7 mouse cellular contexts compared by ENCODE assay signal in genomic region chr13:111787857-111788619, GRCm38 (mm10). TPM values are rescaled to one million over a fixed set of nuclear protein-coding genes. Genes with fewer than 3 reads are reported as not detected.
DNase-seq lines count a peak whose midpoint lies in the region; ATAC-seq lines count a peak whose summit lies in the region.

No protein-coding gene starts in this region.

- 35% methylated on average over 18 of the region's 18 CpGs for WGBS in embryonic facial prominence, embryonic 11.5 days
- 39% methylated on average over 18 of the region's 18 CpGs for whole genome bisulfite sequencing in limb, embryonic 10.5 days
- whole genome bisulfite sequencing in midbrain, embryonic 11.5 days, result 40% methylated on average over 18 of the region's 18 CpGs

- H3K36me3 ChIP-seq in embryonic facial prominence, embryonic 11.5 days (replicated peaks; ENCODE audit: control insufficient read depth, insufficient read depth, low read depth, low read length), result no peaks in the 10 kb centered on the region
- H3K36me3 ChIP-seq in limb, embryonic 10.5 days, result no peaks in the 10 kb centered on the region
- no peaks in the 10 kb centered on the region for H3K36me3 ChIP-seq in midbrain, embryonic 11.5 days (ENCODE audit: control insufficient read depth, insufficient read depth, low read length)

- H3K4me1 ChIP-seq in embryonic facial prominence, embryonic 11.5 days (ENCODE audit: control insufficient read depth, insufficient read depth, low read length), result peaks cover 8% of the 10 kb centered on the region
- H3K4me1 ChIP-seq in limb, embryonic 10.5 days, result peaks cover 52% of the 10 kb centered on the region
- peaks cover 9% of the 10 kb centered on the region for H3K4me1 ChIP-seq in midbrain, embryonic 11.5 days (ENCODE audit: control insufficient read depth, insufficient read depth, low read length)

- H3K27ac ChIP-seq in embryonic facial prominence, embryonic 11.5 days (replicated peaks; ENCODE audit: low read depth, low read length), result no peak overlapping the region
- no peak overlapping the region for H3K27ac ChIP-seq in limb, embryonic 10.5 days
- no peak overlapping the region for H3K27ac ChIP-seq in midbrain, embryonic 11.5 days (ENCODE audit: low read depth, low read length)

- no peaks in the 10 kb centered on the region for H3K9me3 ChIP-seq in embryonic facial prominence, embryonic 11.5 days (replicated peaks; ENCODE audit: control insufficient read depth, low read length)
- H3K9me3 ChIP-seq in limb, embryonic 10.5 days (replicated peaks), result no peaks in the 10 kb centered on the region
- H3K9me3 ChIP-seq in midbrain, embryonic 11.5 days (ENCODE audit: control insufficient read depth, low read length), result no peaks in the 10 kb centered on the region

- no peaks in the 10 kb centered on the region for H3K27me3 ChIP-seq in embryonic facial prominence, embryonic 11.5 days (ENCODE audit: control insufficient read depth, insufficient read depth, low read length)
- H3K27me3 ChIP-seq in limb, embryonic 10.5 days (ENCODE audit: low read depth, poor library complexity, severe bottlenecking), result no peaks in the 10 kb centered on the region
- H3K27me3 ChIP-seq in midbrain, embryonic 11.5 days (ENCODE audit: control insufficient read depth, insufficient read depth, low read length), result no peaks in the 10 kb centered on the region

- 0 out of 2 replicates have a peak, but pooled peaks have one; percentile 11 for ATAC-seq in embryonic facial prominence, embryonic 11.5 days (replicated peaks; ENCODE audit: insufficient number of reproducible peaks, low FRiP score, low TSS enrichment, low read depth)
- peak; percentile 43 for ATAC-seq in midbrain, embryonic 11.5 days (ENCODE audit: low FRiP score)

- no peak overlapping the region for H3K4me3 ChIP-seq in embryonic facial prominence, embryonic 11.5 days (ENCODE audit: low read depth, low read length)
- no peak overlapping the region for H3K4me3 ChIP-seq in limb, embryonic 10.5 days
- no peak overlapping the region for H3K4me3 ChIP-seq in midbrain, embryonic 11.5 days (ENCODE audit: low read depth, low read length)

- peak; percentile 85 for DNase-seq in adrenal gland, postnatal 25 days
- DNase-seq in embryonic facial prominence, embryonic 11.5 days (ENCODE audit: low spot score), result peak; percentile 94
- peak; percentile 92 for DNase-seq in heart, adult 8-10 months (ENCODE audit: low spot score)
- peak; percentile 88 for DNase-seq in kidney, adult 18-20 months
- peak; percentile 84 for DNase-seq in limb, embryonic 10.5 days (ENCODE audit: low spot score)
- DNase-seq in midbrain, embryonic 11.5 days (ENCODE audit: low spot score, missing footprints), result peak; percentile 99
- peak; percentile 79 for DNase-seq in skeletal muscle tissue, adult 2 months (ENCODE audit: low read depth, low spot score)

- H3K4me2 ChIP-seq in embryonic facial prominence, embryonic 11.5 days (ENCODE audit: low read depth, low read length), result no peak overlapping the region
- no peak overlapping the region for H3K4me2 ChIP-seq in midbrain, embryonic 11.5 days

- H3K9ac ChIP-seq in embryonic facial prominence, embryonic 11.5 days (replicated peaks; ENCODE audit: low read length), result no peak overlapping the region
- H3K9ac ChIP-seq in midbrain, embryonic 11.5 days (ENCODE audit: low read length), result no peak overlapping the region

RNA-seq across cellular contexts. Expression of gene Map3k1, which starts 20.8 kb away (rescaled TPM):
- total RNA-seq in adrenal gland, postnatal 25 days (2021), result 60.6 and 62.2 TPM in 2 replicates
- polyA plus RNA-seq in embryonic facial prominence, embryonic 11.5 days (2014; fragmentation: Nextera tagmentation; extraction: Ambion mirVana), result 16.8 and 17.9 TPM in 2 replicates
- total RNA-seq in heart, adult 8-10 months (2022), result 10 to 100 TPM; 20.9 to 29.5 (median 21.3) TPM
- polyA plus RNA-seq in limb, embryonic 10.5 days (2016; fragmentation: Nextera tagmentation; extraction: Ambion mirVana), result 14.9 and 15.6 TPM in 2 replicates
- 12.0 and 14.4 TPM in 2 replicates for polyA plus RNA-seq in midbrain, embryonic 11.5 days (2014; fragmentation: Nextera tagmentation; extraction: Ambion mirVana)
